Mouse (Mus musculus): ENCODE measurements around the gene Adamts17. TPM values are rescaled to one million over a fixed set of nuclear protein-coding genes. Genes with fewer than 3 reads are reported as not detected.

Gene Adamts17
- polyA plus RNA-seq, 1 experiment from 2014 or later, result 6.4 TPM

DNA sequence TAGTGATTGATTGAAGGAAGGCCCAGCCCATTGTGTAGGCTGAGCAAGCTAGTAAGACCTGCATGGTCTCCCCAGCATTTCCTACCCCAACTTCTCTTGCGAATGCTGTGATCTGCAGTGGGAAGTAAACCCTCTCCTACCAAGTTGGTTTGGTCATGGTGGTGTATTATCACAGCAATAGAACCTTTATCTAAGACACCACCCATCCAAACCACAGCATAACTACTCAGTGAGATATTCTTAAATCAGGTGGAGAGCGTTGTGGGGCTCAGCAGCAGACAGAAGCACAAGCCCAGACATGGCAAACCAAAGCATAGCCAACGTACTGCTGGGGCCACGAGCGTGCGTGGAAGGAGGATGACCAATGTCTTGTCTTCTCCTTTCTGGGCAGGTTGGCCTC lies 9.8 kb downstream of the Adamts17 start:
- Histone ChIP-seq H3K27ac (replicated peaks) (no peak overlapping the region), H3K27me3 (no peaks in the 10 kb centered on the region), H3K4me3 (no peak overlapping the region), H3K4me1 (replicated peaks) (no peaks in the 10 kb centered on the region), H3K4me2 (no peak overlapping the region), H3K9ac (no peak overlapping the region), H3K9me3 (no peaks in the 10 kb centered on the region), H3K36me3 (no peaks in the 10 kb centered on the region; the same call in 1 of the 2 replicates)
- no peak for ATAC-seq (ENCODE audit: low read depth)
- 96% methylated on average over 6 of the region's 6 CpGs for WGBS

DNA sequence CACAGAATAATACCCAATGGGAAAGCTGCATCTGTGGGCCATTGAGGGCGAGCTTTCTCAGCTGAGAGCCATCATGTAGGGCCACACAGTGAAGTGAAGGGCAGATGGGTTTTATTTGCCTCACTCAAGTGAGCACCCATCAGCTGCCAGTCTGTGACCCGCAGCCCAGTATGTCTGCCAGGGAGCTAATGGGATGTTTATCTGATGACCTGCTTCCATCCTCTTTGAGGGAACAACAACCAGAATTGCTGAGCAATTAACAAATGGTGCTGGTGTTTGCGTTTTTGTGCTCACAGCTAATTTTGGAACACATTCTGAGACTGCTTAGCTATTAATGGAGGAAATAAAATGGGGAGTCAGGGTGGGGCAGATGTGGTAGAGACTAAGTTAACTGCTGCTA lies 12.6 kb downstream of the Adamts17 start:
- 69% methylated on average over 3 of the region's 3 CpGs for WGBS
- no peak for ATAC-seq (ENCODE audit: low read depth)
- Histone ChIP-seq H3K27me3 (no peaks in the 10 kb centered on the region), H3K4me3 (no peak overlapping the region), H3K27ac (replicated peaks) (no peak overlapping the region), H3K9ac (no peak overlapping the region), H3K4me2 (no peak overlapping the region), H3K4me1 (replicated peaks) (no peaks in the 10 kb centered on the region), H3K9me3 (no peaks in the 10 kb centered on the region), H3K36me3 (no peaks in the 10 kb centered on the region; the same call in 1 of the 2 replicates)

GRCm38 (mm10) chr7:66857610-66858009 lies 18.1 kb downstream of the Adamts17 start:
- Histone ChIP-seq H3K4me2 (no peak overlapping the region), H3K9ac (no peak overlapping the region), H3K4me1 (replicated peaks) (peaks cover 16% of the 10 kb centered on the region), H3K27ac (replicated peaks) (no peak overlapping the region), H3K4me3 (no peak overlapping the region), H3K9me3 (no peaks in the 10 kb centered on the region), H3K36me3 (no peaks in the 10 kb centered on the region), H3K27me3 (no peaks in the 10 kb centered on the region)
- 61% methylated on average over 1 of the region's 1 CpGs for WGBS
- no peak for ATAC-seq (ENCODE audit: low read depth)

- H3K36me3 ChIP-seq, result no peaks in the 10 kb centered on the region
- H3K4me1 ChIP-seq (replicated peaks), result peaks cover 16% of the 10 kb centered on the region
- H3K4me2 ChIP-seq, result no peak overlapping the region
- ATAC-seq (ENCODE audit: low read depth), result no peak
- no peaks in the 10 kb centered on the region for H3K27me3 ChIP-seq
- no peak overlapping the region for H3K27ac ChIP-seq (replicated peaks)
- H3K9me3 ChIP-seq, result no peaks in the 10 kb centered on the region
- H3K9ac ChIP-seq, result no peak overlapping the region
- WGBS, result 77% methylated on average over 12 of the region's 12 CpGs
- no peak overlapping the region for H3K4me3 ChIP-seq
These were observed 18.9 kb downstream of the Adamts17 start for GRCm38 (mm10) chr7:66858247-66859075.

DNA sequence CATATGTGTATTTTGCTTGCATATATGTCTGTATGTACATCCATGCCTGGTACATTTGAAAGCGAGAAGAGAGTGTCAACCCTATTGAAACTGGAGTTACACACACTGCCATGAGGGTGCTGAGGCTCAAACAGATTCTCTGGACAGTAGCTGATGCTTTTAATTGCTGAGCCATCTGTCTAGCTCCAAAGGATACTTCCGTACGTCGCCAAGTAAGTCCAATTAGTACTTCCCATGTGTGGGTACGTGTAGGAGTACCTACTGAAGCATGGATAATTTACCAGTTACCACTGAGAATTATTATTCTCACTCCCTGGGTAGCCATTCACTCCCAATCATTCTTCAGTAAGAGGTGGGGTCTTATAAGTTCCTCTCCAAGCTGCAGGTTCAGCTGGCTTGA lies 19.7 kb downstream of the Adamts17 start:
- Histone ChIP-seq H3K27ac (replicated peaks) (no peak overlapping the region), H3K4me3 (no peak overlapping the region), H3K9ac (no peak overlapping the region), H3K9me3 (no peaks in the 10 kb centered on the region), H3K4me1 (replicated peaks) (peaks cover 16% of the 10 kb centered on the region), H3K27me3 (no peaks in the 10 kb centered on the region), H3K4me2 (no peak overlapping the region), H3K36me3 (no peaks in the 10 kb centered on the region)
- 63% methylated on average over 5 of the region's 5 CpGs for WGBS
- ATAC-seq (ENCODE audit: low read depth), result no peak

- 72% methylated on average over 19 of the region's 19 CpGs for WGBS
- no peaks in the 10 kb centered on the region for H3K9me3 ChIP-seq
- no peaks in the 10 kb centered on the region for H3K27me3 ChIP-seq
- ATAC-seq (ENCODE audit: low read depth), result no peak
- H3K4me1 ChIP-seq (replicated peaks), result peaks cover 28% of the 10 kb centered on the region
- no peaks in the 10 kb centered on the region for H3K36me3 ChIP-seq
- no peak overlapping the region for H3K4me3 ChIP-seq
- H3K9ac ChIP-seq, result no peak overlapping the region
- H3K27ac ChIP-seq (replicated peaks), result peak overlapping the region; percentile 64
- no peak overlapping the region for H3K4me2 ChIP-seq
These were observed 27.6 kb downstream of the Adamts17 start for GRCm38 (mm10) chr7:66866944-66867718.

- Histone ChIP-seq H3K4me1 (replicated peaks) (peaks cover 31% of the 10 kb centered on the region), H3K9me3 (no peaks in the 10 kb centered on the region), H3K27ac (replicated peaks) (peak overlapping the region; percentile 64), H3K4me3 (no peak overlapping the region), H3K36me3 (no peaks in the 10 kb centered on the region), H3K4me2 (no peak overlapping the region), H3K9ac (no peak overlapping the region), H3K27me3 (no peaks in the 10 kb centered on the region)
- 25% methylated on average over 13 of the region's 13 CpGs for WGBS
- ATAC-seq (ENCODE audit: low read depth), result peak; percentile 86
These were observed 28.4 kb downstream of the Adamts17 start for GRCm38 (mm10) chr7:66867719-66868501.

DNA sequence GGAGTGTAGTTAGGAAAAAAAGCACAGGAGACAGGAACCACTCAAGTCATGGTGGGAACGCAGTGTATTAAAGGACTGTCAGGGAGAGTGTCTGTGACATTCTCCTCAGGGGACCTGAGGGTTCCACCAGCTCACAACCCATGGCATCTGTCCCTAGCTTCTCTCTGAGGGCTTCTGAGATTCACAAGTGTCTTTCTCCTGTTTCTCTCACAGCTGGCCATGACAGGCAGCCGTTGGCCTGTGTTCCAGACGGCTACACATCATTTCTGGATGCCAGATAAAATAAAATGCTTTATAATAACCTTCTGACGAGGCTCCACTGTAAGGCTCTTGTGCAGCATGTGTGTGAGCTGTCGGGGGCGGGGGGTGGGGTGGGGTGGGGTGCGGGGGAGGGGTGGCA lies 32.0 kb downstream of the Adamts17 start:
- H3K27me3 ChIP-seq, result no peaks in the 10 kb centered on the region
- no peak overlapping the region for H3K4me2 ChIP-seq
- H3K9ac ChIP-seq, result no peak overlapping the region
- no peaks in the 10 kb centered on the region for H3K9me3 ChIP-seq
- no peak overlapping the region for H3K4me3 ChIP-seq
- ATAC-seq (ENCODE audit: low read depth), result no peak
- H3K4me1 ChIP-seq (replicated peaks), result peaks cover 31% of the 10 kb centered on the region
- no peaks in the 10 kb centered on the region for H3K36me3 ChIP-seq
- WGBS, result 62% methylated on average over 7 of the region's 7 CpGs
- no peak overlapping the region for H3K27ac ChIP-seq (replicated peaks)

- Histone ChIP-seq H3K36me3 (no peaks in the 10 kb centered on the region), H3K27ac (replicated peaks) (no peak overlapping the region; the same call in 1 of the 2 replicates), H3K9ac (no peak overlapping the region), H3K4me1 (replicated peaks) (peaks cover 26% of the 10 kb centered on the region), H3K4me3 (no peak overlapping the region), H3K9me3 (no peaks in the 10 kb centered on the region), H3K4me2 (no peak overlapping the region), H3K27me3 (no peaks in the 10 kb centered on the region)
- no peak for ATAC-seq (ENCODE audit: low read depth)
- WGBS, result 77% methylated on average over 14 of the region's 14 CpGs
These were observed 32.5 kb downstream of the Adamts17 start for GRCm38 (mm10) chr7:66871940-66872511.

- 94% methylated on average over 2 of the region's 2 CpGs for WGBS
- ATAC-seq (ENCODE audit: low read depth), result no peak
- H3K4me1 ChIP-seq (replicated peaks), result peaks cover 14% of the 10 kb centered on the region
- no peak overlapping the region for H3K27ac ChIP-seq (replicated peaks)
- H3K4me3 ChIP-seq, result no peak overlapping the region
- H3K9ac ChIP-seq, result no peak overlapping the region
- no peaks in the 10 kb centered on the region for H3K36me3 ChIP-seq
- no peak overlapping the region for H3K4me2 ChIP-seq
- H3K9me3 ChIP-seq, result no peaks in the 10 kb centered on the region
- H3K27me3 ChIP-seq, result no peaks in the 10 kb centered on the region
These were observed 33.7 kb downstream of the Adamts17 start for GRCm38 (mm10) chr7:66873235-66873634.

DNA sequence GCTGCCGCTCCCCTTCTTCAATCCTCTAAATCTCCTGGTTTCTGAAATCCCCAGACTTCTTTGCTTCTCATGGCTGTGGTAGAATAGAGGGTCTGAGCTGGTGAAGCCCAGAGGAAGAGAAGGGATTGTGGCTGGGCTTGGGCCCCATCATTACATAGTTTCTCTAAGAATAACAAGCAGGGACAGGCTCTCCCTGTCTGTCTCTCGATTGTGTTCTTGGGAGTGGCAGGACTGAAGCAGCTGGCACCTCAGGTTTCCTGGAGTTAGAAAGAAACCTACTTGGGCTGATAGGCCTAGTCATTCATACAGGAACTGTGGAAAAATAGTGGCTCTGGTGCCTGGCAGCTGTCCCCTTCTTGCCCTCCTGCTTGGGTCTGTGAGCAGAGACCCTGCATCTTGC lies 51.9 kb downstream of the Adamts17 start:
- no peaks in the 10 kb centered on the region for H3K4me1 ChIP-seq (replicated peaks)
- H3K9me3 ChIP-seq, result no peaks in the 10 kb centered on the region
- 86% methylated on average over 2 of the region's 2 CpGs for WGBS
- H3K4me3 ChIP-seq, result no peak overlapping the region
- ATAC-seq (ENCODE audit: low read depth), result no peak
- H3K9ac ChIP-seq, result no peak overlapping the region
- no peak overlapping the region for H3K4me2 ChIP-seq
- H3K36me3 ChIP-seq, result no peaks in the 10 kb centered on the region
- no peak overlapping the region for H3K27ac ChIP-seq (replicated peaks)
- no peaks in the 10 kb centered on the region for H3K27me3 ChIP-seq

Data from neural tube, embryonic 13.5 days (tissue).